Mouse (Mus musculus) forebrain, embryonic 13.5 days (tissue): ENCODE measurements around the gene Maco1. TPM values are rescaled to one million over a fixed set of nuclear protein-coding genes. Genes with fewer than 3 reads are reported as not detected.
"Not testable (repeated sequence)": the region's sequence is repeated elsewhere in the genome, so short reads cannot be mapped to it uniquely, and the experiment has no call there.

Experiments used
- ATAC-seq: fragments of 200-750 bp; cut with Nextera tagmentation; 2 replicates; pipeline ENCODE4 v1.8.0; 2017
- H3K27ac ChIP-seq: fragments of 300-500 bp; sonication (generic); 2 replicates; pipeline ENCODE4 v1.5.1; 2015; ENCODE audit warnings: inconsistent platforms, mild to moderate bottlenecking, moderate library complexity
- H3K27me3 ChIP-seq: fragments of 300-500 bp; sonication (generic); 2 replicates; pipeline ENCODE4 v1.6.1; 2015; ENCODE audit warnings: mild to moderate bottlenecking, inconsistent platforms
- H3K36me3 ChIP-seq: fragments of 300-500 bp; sonication (generic); 2 replicates; pipeline ENCODE4 v1.6.1; 2015; ENCODE audit warnings: mild to moderate bottlenecking, inconsistent platforms; ENCODE audit not compliant: poor library complexity, severe bottlenecking
- H3K4me1 ChIP-seq: fragments of 300-500 bp; sonication (generic); 2 replicates; pipeline ENCODE4 v1.6.1; 2015; ENCODE audit warnings: inconsistent platforms
- H3K4me2 ChIP-seq: fragments of 300-500 bp; sonication (generic); 2 replicates; pipeline ENCODE4 v1.6.1; 2015; ENCODE audit warnings: inconsistent platforms, mild to moderate bottlenecking, moderate library complexity
- H3K4me3 ChIP-seq: fragments of 300-500 bp; sonication (generic); 2 replicates; pipeline ENCODE4 v1.5.1; 2015; ENCODE audit warnings: mild to moderate bottlenecking, inconsistent platforms
- H3K9ac ChIP-seq: fragments of 300-500 bp; sonication (generic); 2 replicates; pipeline ENCODE4 v1.6.1; 2015; ENCODE audit warnings: mild to moderate bottlenecking, inconsistent platforms
- H3K9me3 ChIP-seq: fragments of 300-500 bp; sonication (generic); replicated peaks from 2 replicates; pipeline ENCODE4 v1.6.1; 2016; ENCODE audit warnings: inconsistent platforms
- WGBS: fragments of 180-500 bp; shearing (Covaris S2); methylation state at CpG from one replicate; pipeline ENCODE4 v1.1.7; 2015; 5-methylcytosine and 5-hydroxymethylcytosine counted together
- polyA plus RNA-seq: library from polyadenylated mRNA; unstranded; fragments of >200 nt; fragmentation: Nextera tagmentation; extraction: Ambion mirVana; gene quantifications from 2 replicates; pipeline ENCODE4 v1.2.1, GENCODE M21; 2015

Maco1 gene
- polyA plus RNA-seq, 1 experiment from 2014 or later = 91.3 TPM

- Histone ChIP-seq H3K4me1 (no peaks in the 10 kb centered on the region), H3K27ac (no peak overlapping the region), H3K9me3 (no peaks in the 10 kb centered on the region), H3K36me3 (peaks cover 39% of the 10 kb centered on the region), H3K9ac (no peak overlapping the region), H3K4me3 (no peak overlapping the region), H3K27me3 (no peaks in the 10 kb centered on the region), H3K4me2 (no peak overlapping the region)
- ATAC-seq = no peak
- 90% methylated on average over 4 of the region's 4 CpGs for WGBS
Measured at GRCm38 (mm10) chr4:134835486-134835885, 17.7 kb downstream of the Maco1 start.

GRCm38 (mm10) chr4:134831934-134832333 is 21.2 kb downstream of the Maco1 start:
- ATAC-seq = no peak
- peaks cover 60% of the 10 kb centered on the region for H3K36me3 ChIP-seq
- H3K9me3 ChIP-seq = no peaks in the 10 kb centered on the region
- no peak overlapping the region for H3K9ac ChIP-seq
- no peak overlapping the region for H3K4me3 ChIP-seq
- no peaks in the 10 kb centered on the region for H3K4me1 ChIP-seq
- no peaks in the 10 kb centered on the region for H3K27me3 ChIP-seq
- no peak overlapping the region for H3K27ac ChIP-seq
- H3K4me2 ChIP-seq = no peak overlapping the region
- WGBS = 94% methylated on average over 3 of the region's 3 CpGs

- no peaks in the 10 kb centered on the region for H3K27me3 ChIP-seq
- no peaks in the 10 kb centered on the region for H3K9me3 ChIP-seq
- 91% methylated on average over 11 of the region's 11 CpGs for WGBS
- no peak overlapping the region for H3K9ac ChIP-seq
- no peak overlapping the region for H3K27ac ChIP-seq
- no peak overlapping the region for H3K4me3 ChIP-seq
- H3K36me3 ChIP-seq = peaks cover 64% of the 10 kb centered on the region
- 0 out of 2 replicates have a peak, but pooled peaks cover 6% of the 10 kb centered on the region for H3K4me1 ChIP-seq
- ATAC-seq = no peak
- no peak overlapping the region for H3K4me2 ChIP-seq
Measured at GRCm38 (mm10) chr4:134827806-134828205, 25.3 kb downstream of the Maco1 start.

- Histone ChIP-seq H3K27me3 (no peaks in the 10 kb centered on the region), H3K4me3 (no peak overlapping the region), H3K36me3 (peaks cover 59% of the 10 kb centered on the region), H3K9me3 (no peaks in the 10 kb centered on the region), H3K4me2 (no peak overlapping the region), H3K4me1 (0 out of 2 replicates have a peak, but pooled peaks cover 6% of the 10 kb centered on the region), H3K9ac (no peak overlapping the region), H3K27ac (no peak overlapping the region)
- ATAC-seq = no peak
Measured at GRCm38 (mm10) chr4:134826348-134826747, 26.8 kb downstream of the Maco1 start.

- H3K4me1 ChIP-seq, H3K4me2 ChIP-seq, H3K9ac ChIP-seq, H3K27me3 ChIP-seq, ATAC-seq, H3K9me3 ChIP-seq, H3K27ac ChIP-seq, H3K4me3 ChIP-seq: not testable (repeated sequence)
- 97% methylated on average over 11 of the region's 11 CpGs for WGBS
- peaks cover 57% of the 10 kb centered on the region for H3K36me3 ChIP-seq
Measured at GRCm38 (mm10) chr4:134825864-134826263, 27.3 kb downstream of the Maco1 start.

GRCm38 (mm10) chr4:134823560-134823959 is 29.6 kb downstream of the Maco1 start:
- 0 out of 2 replicates have a peak, but pooled peaks cover 6% of the 10 kb centered on the region for H3K4me1 ChIP-seq
- H3K9me3 ChIP-seq = no peaks in the 10 kb centered on the region
- H3K27me3 ChIP-seq = no peaks in the 10 kb centered on the region
- whole genome bisulfite sequencing = 67% methylated on average over 2 of the region's 2 CpGs
- no peak for ATAC-seq
- no peak overlapping the region for H3K27ac ChIP-seq
- peaks cover 51% of the 10 kb centered on the region for H3K36me3 ChIP-seq
- H3K9ac ChIP-seq = no peak overlapping the region
- no peak overlapping the region for H3K4me2 ChIP-seq
- no peak overlapping the region for H3K4me3 ChIP-seq

GRCm38 (mm10) chr4:134821061-134821460 is 32.1 kb downstream of the Maco1 start:
- no peaks in the 10 kb centered on the region for H3K27me3 ChIP-seq
- 0 out of 2 replicates have a peak, but pooled peaks cover 6% of the 10 kb centered on the region for H3K4me1 ChIP-seq
- H3K9me3 ChIP-seq = no peaks in the 10 kb centered on the region
- H3K4me3 ChIP-seq = no peak overlapping the region
- 91% methylated on average over 1 of the region's 1 CpGs for WGBS
- H3K36me3 ChIP-seq = peaks cover 31% of the 10 kb centered on the region
- no peak overlapping the region for H3K27ac ChIP-seq
- no peak for ATAC-seq
- no peak overlapping the region for H3K9ac ChIP-seq
- H3K4me2 ChIP-seq = no peak overlapping the region

GRCm38 (mm10) chr4:134817706-134818105 is 35.4 kb downstream of the Maco1 start:
- H3K27ac ChIP-seq = no peak overlapping the region
- no peak overlapping the region for H3K9ac ChIP-seq
- H3K4me3 ChIP-seq = no peak overlapping the region
- H3K27me3 ChIP-seq = no peaks in the 10 kb centered on the region
- ATAC-seq = no peak
- peaks cover 17% of the 10 kb centered on the region for H3K36me3 ChIP-seq
- 85% methylated on average over 4 of the region's 4 CpGs for whole genome bisulfite sequencing
- H3K4me1 ChIP-seq = peaks cover 5% of the 10 kb centered on the region; the same call in 1 of the 2 replicates
- H3K4me2 ChIP-seq = no peak overlapping the region
- H3K9me3 ChIP-seq = no peaks in the 10 kb centered on the region

GRCm38 (mm10) chr4:134814229-134814571 is 38.9 kb downstream of the Maco1 start:
- H3K36me3 ChIP-seq = peaks cover 43% of the 10 kb centered on the region
- no peaks in the 10 kb centered on the region for H3K27me3 ChIP-seq
- peaks cover 5% of the 10 kb centered on the region; the same call in 1 of the 2 replicates for H3K4me1 ChIP-seq
- no peak overlapping the region for H3K4me3 ChIP-seq
- ATAC-seq = no peak
- H3K9me3 ChIP-seq = no peaks in the 10 kb centered on the region
- no peak overlapping the region for H3K27ac ChIP-seq
- H3K4me2 ChIP-seq = no peak overlapping the region
- no peak overlapping the region for H3K9ac ChIP-seq
- 93% methylated on average over 4 of the region's 4 CpGs for whole genome bisulfite sequencing

GRCm38 (mm10) chr4:134813406-134814228 is 39.5 kb downstream of the Maco1 start:
- ATAC-seq = no peak
- peaks cover 47% of the 10 kb centered on the region for H3K36me3 ChIP-seq
- no peak overlapping the region for H3K4me3 ChIP-seq
- WGBS = 90% methylated on average over 17 of the region's 17 CpGs
- peaks cover 5% of the 10 kb centered on the region; the same call in 1 of the 2 replicates for H3K4me1 ChIP-seq
- H3K9ac ChIP-seq = no peak overlapping the region
- H3K27ac ChIP-seq = no peak overlapping the region
- no peaks in the 10 kb centered on the region for H3K27me3 ChIP-seq
- H3K9me3 ChIP-seq = no peaks in the 10 kb centered on the region
- no peak overlapping the region for H3K4me2 ChIP-seq

- Histone ChIP-seq H3K9ac (no peak overlapping the region), H3K4me2 (no peak overlapping the region), H3K4me3 (no peak overlapping the region), H3K36me3 (peaks cover 98% of the 10 kb centered on the region), H3K4me1 (no peaks in the 10 kb centered on the region), H3K27ac (no peak overlapping the region), H3K27me3 (no peaks in the 10 kb centered on the region), H3K9me3 (no peaks in the 10 kb centered on the region)
- ATAC-seq = no peak
- WGBS = 89% methylated on average over 5 of the region's 5 CpGs
Measured at GRCm38 (mm10) chr4:134804765-134805164, 48.4 kb downstream of the Maco1 start.

- Histone ChIP-seq H3K9ac (no peak overlapping the region), H3K27me3 (no peaks in the 10 kb centered on the region), H3K4me3 (no peak overlapping the region), H3K36me3 (peaks cover 78% of the 10 kb centered on the region), H3K27ac (no peak overlapping the region), H3K4me1 (no peaks in the 10 kb centered on the region), H3K4me2 (no peak overlapping the region), H3K9me3 (no peaks in the 10 kb centered on the region)
- ATAC-seq = no peak
- WGBS = 90% methylated on average over 3 of the region's 3 CpGs
Measured at GRCm38 (mm10) chr4:134802765-134803164, 50.4 kb downstream of the Maco1 start.

GRCm38 (mm10) chr4:134802155-134802554 is 51.0 kb downstream of the Maco1 start:
- H3K9me3 ChIP-seq = no peaks in the 10 kb centered on the region
- WGBS = 93% methylated on average over 10 of the region's 10 CpGs
- no peak overlapping the region for H3K27ac ChIP-seq
- H3K4me2 ChIP-seq = no peak overlapping the region
- H3K36me3 ChIP-seq = peaks cover 74% of the 10 kb centered on the region
- H3K9ac ChIP-seq = no peak overlapping the region
- no peaks in the 10 kb centered on the region for H3K27me3 ChIP-seq
- H3K4me1 ChIP-seq = no peaks in the 10 kb centered on the region
- no peak for ATAC-seq
- no peak overlapping the region for H3K4me3 ChIP-seq
